Mouse (Mus musculus) stomach, adult 2 months (tissue): ENCODE results near the gene Dmrtc1c2. TPM values are rescaled to one million over a fixed set of nuclear protein-coding genes. Genes with fewer than 3 reads are reported as not detected.

ENCODE experiments used
- polyA plus RNA-seq: library from polyadenylated mRNA; depleted of rRNA; stranded (reverse); fragments of >200 nt; gene quantifications from 2 replicates; pipeline ENCODE4 v1.2.3, GENCODE M21; 2012; rRNA removed

The Dmrtc1c2 gene
- polyA plus RNA-seq: not detected in 2 replicates

DNA sequence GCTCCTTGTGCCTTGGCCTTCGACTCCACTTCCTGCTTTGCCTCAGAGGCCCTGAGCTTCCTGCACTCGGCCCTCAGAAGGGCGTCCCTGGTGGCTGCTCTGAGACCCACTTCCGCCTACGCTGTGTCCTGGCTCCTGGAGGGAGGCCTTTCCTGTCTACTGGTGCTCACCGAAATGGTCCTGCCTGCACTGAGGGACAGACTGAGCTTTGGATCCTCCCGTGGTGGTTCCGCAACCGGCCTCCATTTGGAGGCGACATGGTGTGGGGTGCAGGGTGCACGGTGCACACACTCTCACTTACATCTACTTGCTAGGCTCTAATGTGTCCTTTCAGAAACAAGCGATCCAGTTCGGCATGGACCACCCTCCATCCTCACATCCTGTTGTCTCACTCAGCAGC, at the start of gene Dmrtc1c2:
Gene Dmrtc1c2 (minus strand): TSS at position 101 of the 400 bp plus-strand sequence.

DNA sequence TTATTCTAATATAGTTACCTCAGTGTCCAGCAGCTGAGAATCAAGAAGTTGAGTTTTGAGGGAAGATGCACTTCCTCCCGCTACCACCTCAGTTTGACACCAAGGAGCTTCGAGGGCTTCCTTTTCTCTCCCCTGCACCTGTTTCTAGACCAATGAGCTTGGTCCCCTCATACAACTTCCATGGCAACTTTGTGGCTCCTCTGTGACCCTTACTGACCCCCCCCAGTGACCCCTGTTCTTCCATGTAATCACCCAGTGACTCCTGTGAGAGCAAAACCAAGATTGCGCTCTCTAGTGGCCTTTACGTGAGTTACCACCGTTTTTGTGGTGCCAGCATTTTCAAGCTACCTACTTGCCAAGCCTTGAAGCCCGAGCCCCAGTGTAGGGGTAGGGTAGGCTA, 13.5 kb upstream of the Dmrtc1c2 start, which contains the start of gene 1700031F05Rik:
Gene 1700031F05Rik (minus strand): TSS at position 101 of the 400 bp plus-strand sequence.

GRCm38 (mm10) chrX:102802663-102803062, 51.8 kb downstream of the Dmrtc1c2 start, which contains the start of gene Dmrtc1c1:
TSS of gene Dmrtc1c1 (plus strand) at chrX:102802963.

Other genes starting within 250 kb of the Dmrtc1c2 start
- gene Phka1, start 210.4 kb downstream of the Dmrtc1c2 start, polyA plus RNA-seq: 1.8 and 2.7 TPM in 2 replicates
- gene Gm3880, start 167.6 kb downstream of the Dmrtc1c2 start, polyA plus RNA-seq: 3.4 and 3.5 TPM in 2 replicates
- not detected in 2 replicates for gene Gm9112, start 147.0 kb downstream of the Dmrtc1c2 start, polyA plus RNA-seq
- gene Dmrtc1b, start 146.8 kb downstream of the Dmrtc1c2 start, polyA plus RNA-seq: not detected in 2 replicates
- gene Dmrtc1c1, start 51.7 kb downstream of the Dmrtc1c2 start, polyA plus RNA-seq: not detected in 2 replicates
- gene 1700031F05Rik, start 13.4 kb upstream of the Dmrtc1c2 start, polyA plus RNA-seq: not detected in 2 replicates
- 0.15 and 0.18 TPM in 2 replicates for gene Dmrtc1a, start 54.1 kb upstream of the Dmrtc1c2 start, polyA plus RNA-seq
- not detected in 2 replicates for gene 1700011M02Rik, start 54.3 kb upstream of the Dmrtc1c2 start, polyA plus RNA-seq
- gene 1700018G05Rik, start 73.8 kb upstream of the Dmrtc1c2 start, polyA plus RNA-seq: not detected in 2 replicates